Mouse (Mus musculus) lung, postnatal 36 days (tissue): ENCODE measurements around the gene Abhd15.
"Not testable (repeated sequence)": the region's sequence is repeated elsewhere in the genome, so short reads cannot be mapped to it uniquely, and the experiment has no call there.

Experiments
- DNase-seq: peaks from one replicate; pipeline ENCODE4 v3.0.0; 2022; ENCODE audit warnings: mixed read lengths

Abhd15 gene

GRCm38 (mm10) chr11:77514281-77514831 is 565 bp upstream of the Abhd15 start:
- DNase-seq = no peak

DNA sequence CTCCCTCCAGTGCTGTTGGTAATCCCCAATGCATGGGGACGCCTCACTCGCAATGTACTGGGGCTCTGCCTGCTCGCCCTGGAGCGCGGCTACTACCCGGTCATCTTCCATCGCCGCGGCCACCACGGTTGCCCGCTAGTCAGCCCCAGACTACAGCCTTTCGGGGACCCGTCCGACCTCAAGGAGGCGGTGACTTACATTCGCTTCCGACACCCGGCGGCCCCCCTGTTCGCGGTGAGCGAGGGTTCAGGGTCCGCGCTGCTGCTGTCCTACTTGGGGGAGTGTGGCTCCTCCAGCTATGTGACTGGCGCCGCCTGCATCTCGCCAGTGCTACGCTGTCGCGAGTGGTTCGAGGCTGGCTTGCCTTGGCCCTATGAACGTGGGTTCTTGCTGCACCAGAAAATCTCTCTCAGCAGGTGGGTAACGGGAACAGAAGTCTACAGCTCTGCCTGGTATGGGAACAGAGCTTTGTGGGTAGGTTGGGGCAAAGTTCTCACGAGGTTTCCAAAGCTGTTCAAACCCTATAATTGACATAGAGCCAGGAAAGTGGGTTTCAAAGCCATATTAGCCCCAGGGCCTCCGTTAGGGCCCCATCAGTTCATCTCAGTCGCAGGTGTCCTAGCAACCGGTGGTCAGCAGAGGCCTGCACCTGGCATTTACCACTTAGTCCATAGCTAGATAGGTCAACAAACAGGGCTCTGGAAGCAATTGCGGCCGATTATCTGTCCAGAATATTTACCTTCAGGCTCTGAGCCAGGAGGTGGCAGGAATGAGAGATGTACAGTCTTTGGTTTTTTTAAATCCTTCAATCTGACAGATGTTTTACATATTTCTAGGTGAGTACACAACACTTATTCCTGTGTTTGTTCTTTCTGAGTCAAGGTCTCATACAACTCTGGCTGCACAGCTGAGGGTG is 974 bp downstream of the Abhd15 start, which contains the start of gene Trp53i13:
Gene Trp53i13 (minus strand): TSS at position 344 of the 916 bp plus-strand sequence.
- no peak for DNase-seq

DNA sequence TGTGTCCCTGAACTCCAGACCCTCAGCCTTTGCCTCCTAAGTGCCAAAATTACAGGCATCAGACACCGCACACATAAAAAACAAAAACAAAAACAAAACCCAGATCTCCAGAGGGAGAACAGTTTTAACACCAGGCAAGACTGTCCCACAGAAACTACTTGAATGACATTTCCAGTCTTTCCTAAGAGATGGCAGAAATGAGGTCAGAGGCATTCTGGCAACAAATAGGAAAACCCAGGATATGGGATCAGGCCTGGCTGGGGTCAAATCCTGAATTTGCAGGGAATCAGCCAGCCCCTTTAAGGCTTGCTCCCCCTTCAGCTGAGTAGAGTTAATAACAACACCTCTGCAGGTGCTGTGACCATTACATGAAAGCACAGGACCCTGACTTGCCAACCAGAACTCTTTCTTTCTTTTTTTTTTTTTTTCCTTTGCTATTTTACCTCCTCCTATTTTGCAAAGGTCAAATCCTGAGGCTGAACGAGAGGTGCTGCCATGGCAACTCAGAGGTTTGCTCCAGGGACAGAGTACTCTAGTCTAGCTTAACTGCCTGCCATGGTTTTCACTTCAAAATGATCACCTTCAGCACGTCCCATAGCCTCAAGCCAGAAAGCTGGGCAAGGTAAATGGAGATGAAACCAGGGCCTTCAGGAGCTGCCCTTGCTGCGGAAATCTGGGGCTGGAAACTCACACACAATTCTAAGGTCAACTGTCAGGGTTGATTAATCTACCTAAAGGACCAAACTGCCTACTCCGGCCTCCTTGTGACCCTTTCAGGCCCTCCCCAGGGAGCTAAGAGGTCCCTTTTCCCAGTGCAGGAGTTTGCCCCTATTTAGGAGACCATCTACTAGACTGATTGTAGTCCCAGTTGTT is 1.9 kb downstream of the Abhd15 start:
- no peak for DNase-seq

DNA sequence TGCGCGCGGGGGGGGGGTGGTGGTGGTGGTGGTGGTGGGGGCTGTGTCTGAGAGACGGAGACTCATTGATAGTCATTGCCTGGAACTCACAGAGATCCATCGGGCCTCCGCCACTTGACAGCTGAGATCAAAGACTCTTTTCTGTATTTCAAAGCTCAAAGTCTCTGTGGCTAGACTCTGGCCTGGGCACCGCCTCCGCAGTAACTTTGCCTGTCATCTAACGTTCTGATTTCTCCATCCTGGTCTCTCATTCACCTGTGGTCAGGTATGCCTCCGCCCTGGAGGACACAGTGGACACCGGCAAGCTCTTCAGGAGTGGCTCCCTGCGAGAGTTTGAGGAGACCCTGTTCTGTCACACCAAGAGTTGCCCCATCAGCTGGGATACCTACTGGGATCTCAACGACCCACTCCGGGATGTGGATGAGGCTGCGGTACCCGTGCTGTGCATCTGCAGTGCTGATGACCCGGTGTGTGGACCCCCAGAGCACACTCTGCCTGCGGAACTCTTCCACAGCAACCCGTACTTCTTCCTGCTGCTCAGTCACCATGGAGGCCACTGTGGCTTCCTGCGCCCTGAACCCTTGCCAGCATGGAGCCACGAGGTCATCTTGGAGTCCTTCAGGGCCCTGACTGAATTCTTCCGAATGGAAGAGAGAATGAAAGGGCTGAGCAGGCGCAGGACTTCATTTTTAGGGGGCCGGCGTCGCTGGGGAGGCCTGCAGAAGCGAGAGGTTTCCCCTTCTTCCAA is 3.3 kb downstream of the Abhd15 start:
- DNase-seq = no peak

GRCm38 (mm10) chr11:77519043-77519442 is 4.1 kb downstream of the Abhd15 start, which contains the start of gene Gm10392:
Gm10392 (minus strand) TSS chr11:77519198.
- peak; percentile 81 for DNase-seq

DNA sequence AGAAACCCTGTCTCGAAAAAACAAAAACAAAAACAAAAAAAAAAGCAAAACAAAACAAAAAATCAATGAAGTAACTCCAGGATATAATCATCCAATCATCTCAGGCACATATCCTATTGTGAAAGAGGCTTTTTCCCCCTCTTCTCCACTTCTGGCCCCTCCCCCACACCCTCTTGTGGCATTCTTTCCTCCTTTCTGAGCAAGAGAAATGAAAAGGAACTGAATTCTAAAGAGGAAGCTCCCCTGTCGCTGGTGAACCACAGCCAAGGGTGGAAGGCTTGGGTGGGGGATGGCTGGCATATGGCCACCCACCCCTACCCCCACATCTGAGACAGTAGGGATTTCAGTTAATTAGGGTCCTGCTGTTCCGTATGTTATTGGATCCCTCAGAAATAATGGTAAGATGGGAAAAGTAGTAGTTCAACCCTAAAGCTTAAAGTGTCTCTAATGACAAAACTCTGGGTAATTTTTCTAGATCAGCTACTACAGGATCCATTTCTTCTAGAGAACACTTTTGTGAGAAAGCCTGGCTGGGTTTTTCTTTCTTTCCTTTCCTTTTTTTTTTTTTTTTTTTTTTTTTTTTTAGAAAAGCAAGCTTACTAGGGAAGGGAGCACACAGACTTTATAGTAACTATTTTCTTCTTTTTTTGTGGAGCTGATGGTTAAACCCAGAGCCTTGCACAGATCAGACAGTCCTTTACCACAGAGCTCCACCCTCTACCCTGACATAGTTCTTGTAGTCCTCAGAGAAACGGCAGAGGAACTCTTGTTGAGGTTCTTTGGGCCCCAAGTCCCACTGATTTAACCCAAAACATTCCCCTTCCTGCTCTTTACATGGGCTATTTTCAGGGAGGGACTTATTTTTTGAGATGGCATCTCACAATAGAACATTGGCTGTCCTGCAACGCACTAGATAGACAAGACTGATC is 5.9 kb downstream of the Abhd15 start:
- peak; percentile 74 for DNase-seq

DNA sequence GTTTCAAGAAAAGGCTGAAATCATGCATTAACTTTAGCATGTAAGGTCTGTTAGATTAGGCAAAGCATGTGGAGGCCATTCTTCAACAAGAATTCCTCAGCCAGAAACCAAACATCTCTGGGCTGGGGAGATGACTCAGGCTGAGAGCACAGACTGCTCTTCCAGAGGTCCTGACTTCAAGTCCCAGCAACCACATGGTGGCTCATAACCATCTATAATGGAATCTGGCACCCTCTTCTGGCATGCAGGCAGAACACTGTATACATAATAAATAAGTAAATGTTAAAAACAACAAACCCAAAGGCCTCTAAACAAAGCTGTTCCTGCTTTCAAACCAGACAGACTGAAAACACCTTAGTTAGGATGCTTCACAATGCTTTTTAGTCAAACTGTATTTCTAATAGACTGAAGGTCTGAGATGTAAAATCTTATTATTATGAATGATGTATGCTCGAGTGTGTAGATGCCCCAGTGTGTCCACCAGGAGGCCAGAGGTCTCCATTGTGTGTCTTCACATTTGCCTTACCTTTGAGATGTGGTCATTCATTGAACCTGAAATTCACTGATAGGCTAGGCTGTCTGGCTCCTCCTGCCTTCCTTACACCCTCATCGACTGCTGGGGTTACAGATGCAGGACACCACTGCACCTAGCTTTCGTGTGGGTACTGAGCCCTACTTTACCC is 11.0 kb downstream of the Abhd15 start:
- no peak for DNase-seq

GRCm38 (mm10) chr11:77528420-77528819 is 13.5 kb downstream of the Abhd15 start:
- not testable (repeated sequence) for DNase-seq

DNA sequence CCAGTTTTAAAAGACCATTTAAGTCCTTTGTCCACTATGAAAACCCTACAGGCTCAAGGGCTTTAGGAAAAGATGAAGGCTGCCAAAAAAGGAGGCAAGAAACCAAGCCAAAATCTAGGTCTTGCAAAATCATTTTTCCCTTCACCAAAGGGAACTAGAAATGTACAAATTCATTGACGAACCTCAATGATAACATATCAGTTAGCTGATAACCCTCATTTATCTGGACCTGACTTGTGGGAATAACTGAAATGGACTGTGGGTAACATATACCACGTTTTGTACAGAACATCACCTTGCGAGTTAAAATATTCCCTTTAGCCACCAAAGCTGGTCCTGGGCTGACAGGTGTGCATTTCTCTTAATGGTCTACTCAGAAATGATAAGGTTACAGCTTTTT is 14.7 kb downstream of the Abhd15 start:
- DNase-seq = no peak

DNA sequence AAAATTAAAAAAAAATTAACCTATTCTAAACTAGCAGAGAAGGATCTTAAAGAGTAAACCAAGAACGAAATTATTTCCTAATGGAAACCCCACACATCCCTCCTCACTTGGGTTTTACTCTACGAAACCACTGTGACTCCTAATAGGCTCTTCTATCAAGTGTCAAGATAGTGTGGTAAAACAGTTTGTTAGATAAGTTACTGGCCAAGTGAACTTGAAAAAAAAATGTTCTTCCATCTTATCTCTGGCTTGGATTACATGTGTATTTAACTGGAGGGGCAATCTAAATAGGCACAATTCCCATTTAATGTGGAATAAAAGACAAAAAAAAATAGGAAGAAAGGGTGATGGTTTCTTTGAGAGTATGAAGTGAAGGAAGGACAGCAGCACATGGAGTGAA is 15.9 kb downstream of the Abhd15 start:
- DNase-seq = no peak

GRCm38 (mm10) chr11:77532202-77532846 is 17.4 kb downstream of the Abhd15 start:
- DNase-seq = no peak

DNA sequence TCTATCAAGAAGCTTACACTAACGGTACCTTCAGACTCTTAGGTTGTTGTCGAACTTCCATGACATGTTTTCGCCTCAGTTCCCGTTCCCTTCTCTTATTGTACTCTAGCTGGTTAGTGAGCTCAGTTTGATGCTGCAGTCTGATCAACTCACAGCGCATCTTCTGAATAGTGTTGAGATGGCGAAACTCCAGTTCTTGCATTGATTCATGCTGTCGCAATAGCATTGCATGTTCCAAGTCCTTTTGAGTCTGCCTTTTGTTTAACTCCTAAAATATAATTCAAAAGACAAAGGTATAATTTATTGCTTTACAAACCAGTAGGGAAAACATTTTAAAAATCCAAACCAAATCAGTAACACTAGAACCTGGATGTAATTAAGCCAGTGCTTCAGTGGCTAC is 30.3 kb downstream of the Abhd15 start:
- DNase-seq = no peak

DNA sequence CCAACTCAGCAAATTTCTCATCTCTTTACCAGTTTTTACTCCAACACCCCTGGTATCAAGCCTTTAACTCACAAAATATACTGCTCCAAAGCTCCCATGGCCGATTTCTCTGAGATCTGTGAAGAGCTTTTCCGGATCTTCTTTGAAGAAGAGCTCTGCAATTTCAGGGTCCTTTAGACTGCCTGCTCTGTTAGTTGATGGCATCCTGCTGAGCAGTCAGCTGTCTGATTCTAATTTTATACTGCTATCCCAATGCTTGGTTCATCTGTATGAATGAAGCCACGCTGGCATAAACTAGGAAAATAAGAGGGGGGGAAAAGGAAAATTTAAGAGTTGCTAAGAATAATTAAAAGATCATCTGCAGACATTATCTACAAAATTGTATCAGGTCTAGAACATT is 70.3 kb downstream of the Abhd15 start:
- no peak for DNase-seq
